Mouse (Mus musculus) left cerebral cortex, postnatal 25 days (tissue): ENCODE results near the gene Bbc3. TPM values are rescaled to one million over a fixed set of nuclear protein-coding genes. Genes with fewer than 3 reads are reported as not detected.
A peak's percentile ranks its signal among the peaks of the same experiment; 100 is the strongest.
"Not testable (repeated sequence)": the region's sequence is repeated elsewhere in the genome, so short reads cannot be mapped to it uniquely, and the experiment has no call there.

Experiments used
- DNase-seq, 2 experiments: peaks; one replicate each; pipeline ENCODE4 v3.0.0; 2022; ENCODE audit warnings: low spot score in 2 of 2, mixed read lengths in 1 of 2
- intact Hi-C: fragments of 180-260 bp; cut with DNase I; formaldehyde crosslinking; loops from one replicate; pipeline ENCODE4 v1.15.1; 2025
- total RNA-seq, 2 experiments: library from RNA; stranded (reverse); gene quantifications; 2 replicates each; pipeline ENCODE4 v1.2.3; 2021

The Bbc3 gene
- total RNA-seq = 10 to 100 TPM in 1 of 2 experiments, 1 to 10 TPM in 1; 9.2 to 10.9 TPM

- DNase-seq, intact Hi-C loops: not testable (repeated sequence)
Measured at GRCm38 (mm10) chr7:16308093-16308492, at the start of gene Bbc3. Bbc3 (plus strand) TSS chr7:16308393.

GRCm38 (mm10) chr7:16259110-16259590 is 49.0 kb upstream of the Bbc3 start, which contains the start of gene C5ar1:
C5ar1 (minus strand) TSS chr7:16259540.
- intact Hi-C loops = no loop called here
- DNase-seq = no peak

- intact Hi-C loops = loop anchor here (10.0 kb wide), 1 partner anchor 196 kb away; the partner anchor contains the start of gene Zfp541
- DNase-seq = no peak
Measured at GRCm38 (mm10) chr7:16261097-16261496, 47.1 kb upstream of the Bbc3 start.

GRCm38 (mm10) chr7:16263015-16263787 is 45.0 kb upstream of the Bbc3 start:
- intact Hi-C loops = loop anchor here (10.0 kb wide), 1 partner anchor 198 kb away; the partner anchor contains the start of gene Zfp541
- peak; percentile 80 to 84 for DNase-seq

GRCm38 (mm10) chr7:16263843-16264242 is 44.4 kb upstream of the Bbc3 start:
- intact Hi-C loops = loop anchor here (10.0 kb wide), 1 partner anchor 199 kb away; the partner anchor contains the start of gene Zfp541
- no peak for DNase-seq

GRCm38 (mm10) chr7:16265856-16266255 is 42.3 kb upstream of the Bbc3 start:
- DNase-seq = no peak
- intact Hi-C loops = loop anchor here (10.0 kb wide), 1 partner anchor 201 kb away; the partner anchor contains the start of gene Zfp541

- DNase-seq = not testable (repeated sequence)
- intact Hi-C loops = loop anchor here (10.0 kb wide), 1 partner anchor 202 kb away; the partner anchor contains the start of gene Zfp541
Measured at GRCm38 (mm10) chr7:16266593-16266992, 41.6 kb upstream of the Bbc3 start.

GRCm38 (mm10) chr7:16271139-16271538 is 37.1 kb upstream of the Bbc3 start:
- no peak for DNase-seq
- intact Hi-C loops = loop anchor here (5.0 kb wide), 1 partner anchor 174 kb away; the partner anchor contains the start of gene Napa

- DNase-seq = peak; percentile 73 to 76
- intact Hi-C loops = loop anchor here (5.0 kb wide), 1 partner anchor 175 kb away; the partner anchor contains the start of gene Napa
Measured at GRCm38 (mm10) chr7:16272681-16273080, 35.5 kb upstream of the Bbc3 start.

- intact Hi-C loops = loop anchor here (5.0 kb wide), 1 partner anchor 176 kb away; the partner anchor contains the start of gene Napa
Measured at GRCm38 (mm10) chr7:16273081-16273765, 35.0 kb upstream of the Bbc3 start, which contains the start of gene Inafm1. Inafm1 (minus strand) TSS chr7:16273617.

GRCm38 (mm10) chr7:16273766-16274140 is 34.4 kb upstream of the Bbc3 start:
- peak; percentile 67 to 71 for DNase-seq

More at GRCm38 (mm10) chr7:16273081-16273765, 35.0 kb upstream of the Bbc3 start, which contains the start of gene Inafm1:
- DNase-seq = peak; percentile 82 to 87

GRCm38 (mm10) chr7:16274922-16275890 is 33.0 kb upstream of the Bbc3 start:
- no peak for DNase-seq
- intact Hi-C loops = loop anchor here (5.0 kb wide), 1 partner anchor 178 kb away; the partner anchor contains the start of gene Napa

More at GRCm38 (mm10) chr7:16273766-16274140, 34.4 kb upstream of the Bbc3 start:
- intact Hi-C loops = loop anchor here (5.0 kb wide), 1 partner anchor 176 kb away; the partner anchor contains the start of gene Napa

- DNase-seq = no peak
- intact Hi-C loops = no loop called here
Measured at GRCm38 (mm10) chr7:16280721-16281120, 27.5 kb upstream of the Bbc3 start.

GRCm38 (mm10) chr7:16282334-16282733 is 25.9 kb upstream of the Bbc3 start:
- no peak for DNase-seq
- intact Hi-C loops = no loop called here

GRCm38 (mm10) chr7:16284001-16284400 is 24.2 kb upstream of the Bbc3 start:
- intact Hi-C loops = no loop called here

GRCm38 (mm10) chr7:16284904-16285303 is 23.3 kb upstream of the Bbc3 start:
- no peak for DNase-seq
- intact Hi-C loops = no loop called here

More at GRCm38 (mm10) chr7:16284001-16284400, 24.2 kb upstream of the Bbc3 start:
- DNase-seq = no peak

GRCm38 (mm10) chr7:16285450-16286025 is 22.7 kb upstream of the Bbc3 start:
- intact Hi-C loops = no loop called here
- DNase-seq = peak in 1 of 2 experiments; percentile 42
